Mouse (Mus musculus): ENCODE measurements around the gene Gm6377.
A peak's percentile ranks its signal among the peaks of the same experiment; 100 is the strongest.

The Gm6377 gene

GRCm38 (mm10) chrX:109196468-109196867 is at the start of gene Gm6377:
Gm6377 (plus strand) TSS chrX:109196756.
- DNase-seq (ENCODE audit: low read depth): no peak

- no peak for DNase-seq (ENCODE audit: low read depth)
Observed at GRCm38 (mm10) chrX:109147108-109147507, 49.4 kb upstream of the Gm6377 start.

GRCm38 (mm10) chrX:109151228-109151627 is 45.3 kb upstream of the Gm6377 start:
- DNase-seq (ENCODE audit: low read depth): no peak

GRCm38 (mm10) chrX:109160326-109160725 is 36.2 kb upstream of the Gm6377 start:
- DNase-seq (ENCODE audit: low read depth): peak; percentile 11

GRCm38 (mm10) chrX:109160901-109161300 is 35.7 kb upstream of the Gm6377 start:
- DNase-seq (ENCODE audit: low read depth): peak; percentile 60

GRCm38 (mm10) chrX:109175038-109175437 is 21.5 kb upstream of the Gm6377 start:
- DNase-seq (ENCODE audit: low read depth): no peak

- no peak for DNase-seq (ENCODE audit: low read depth)
Observed at GRCm38 (mm10) chrX:109175470-109175869, 21.1 kb upstream of the Gm6377 start.

- no peak for DNase-seq (ENCODE audit: low read depth)
Observed at GRCm38 (mm10) chrX:109184706-109185478, 11.7 kb upstream of the Gm6377 start.

GRCm38 (mm10) chrX:109189607-109190006 is 6.9 kb upstream of the Gm6377 start:
- no peak for DNase-seq (ENCODE audit: low read depth)

GRCm38 (mm10) chrX:109190969-109191368 is 5.6 kb upstream of the Gm6377 start:
- no peak for DNase-seq (ENCODE audit: low read depth)

- no peak for DNase-seq (ENCODE audit: low read depth)
Observed at GRCm38 (mm10) chrX:109191436-109191835, 5.1 kb upstream of the Gm6377 start.

- DNase-seq (ENCODE audit: low read depth): no peak
Observed at GRCm38 (mm10) chrX:109207843-109208242, 11.3 kb downstream of the Gm6377 start.

GRCm38 (mm10) chrX:109228720-109229119 is 32.2 kb downstream of the Gm6377 start:
- no peak for DNase-seq (ENCODE audit: low read depth)

- no peak for DNase-seq (ENCODE audit: low read depth)
Observed at GRCm38 (mm10) chrX:109235383-109236036, 39.0 kb downstream of the Gm6377 start.

- DNase-seq (ENCODE audit: low read depth): peak; percentile 31
Observed at GRCm38 (mm10) chrX:109238163-109238562, 41.6 kb downstream of the Gm6377 start.

Measured in induced T-regulatory cell, adult 2 months (primary cell).